Mouse (Mus musculus): Measurements from ENCODE around the gene Mucl3. TPM values are rescaled to one million over a fixed set of nuclear protein-coding genes. Genes with fewer than 3 reads are reported as not detected.

Mucl3 gene
- total and polyA plus RNA-seq, 3 experiments = 0.04 to 0.11 TPM; not detected in 1

DNA sequence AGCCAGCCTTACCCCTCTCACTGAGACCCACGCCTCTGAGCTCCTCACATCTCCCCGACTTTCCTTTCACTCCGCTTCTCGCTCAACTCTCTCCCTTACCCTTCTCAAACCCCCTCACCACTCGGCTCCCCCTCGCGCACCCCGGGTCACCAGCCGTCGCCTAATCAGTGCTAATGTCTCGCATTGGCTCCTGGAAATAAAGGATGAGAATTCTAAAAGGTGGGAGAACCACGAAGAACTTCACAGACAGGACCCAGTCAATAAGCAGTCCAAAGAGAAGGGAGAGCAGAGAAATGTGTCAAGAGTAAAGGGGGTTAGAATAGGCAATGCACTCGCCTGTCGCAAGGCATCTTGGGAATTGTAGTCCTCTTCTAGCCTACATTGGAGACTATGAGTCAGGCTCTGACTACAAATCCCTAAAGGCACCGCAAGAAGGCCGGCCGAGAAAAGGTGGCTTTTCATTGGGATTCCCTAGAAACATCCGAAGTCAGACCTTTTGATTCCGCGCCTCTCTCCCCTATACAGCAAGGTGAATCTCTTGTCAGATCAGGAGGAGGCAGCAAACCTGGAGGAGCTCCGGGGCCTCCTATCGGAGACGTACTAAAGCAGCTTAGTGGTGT lies 30.0 kb upstream of the Mucl3 start, which contains the start of gene Gtf2h4:
TSS of gene Gtf2h4 (minus strand) at position 324 of the 620 bp plus-strand sequence.
- Histone ChIP-seq H3K9ac (ENCODE audit: control insufficient read depth, low read depth, low read length, poor library complexity, severe bottlenecking) (peak within 1 kb of the TSS; percentile 77), H3K27ac (ENCODE audit: control insufficient read depth, low read depth, low read length) (no peak within 1 kb of the TSS), H3K27me3 (ENCODE audit: control insufficient read depth in 1 of 2, insufficient read depth in 2 of 2, low read length in 2 of 2) (no peaks in the 10 kb centered on the region)
- no peak for TF ChIP-seq RAD21 (IDR thresholded peaks at IDR 0.05; ENCODE audit: low read depth, low read length)
- peak; percentile 99 for TF ChIP-seq HCFC1 (IDR thresholded peaks at IDR 0.05; ENCODE audit: low read depth, low read length)
- TF ChIP-seq ZC3H11A (IDR thresholded peaks at IDR 0.05; ENCODE audit: low read depth, low read length) = no peak
- no peak for TF ChIP-seq NRF1 (IDR thresholded peaks at IDR 0.05; ENCODE audit: insufficient read depth, low read depth, low read length, poor library complexity, severe bottlenecking)
- no peak; the same call in 1 of the 2 replicates for TF ChIP-seq JUND (IDR thresholded peaks at IDR 0.05; ENCODE audit: low read depth, low read length)
- TF ChIP-seq KAT2A (conservative IDR thresholded peaks at IDR 0.05; ENCODE audit: low read depth, low read length) = peak; percentile 97
- peak; percentile 90 for TF ChIP-seq MXI1 (IDR thresholded peaks at IDR 0.05; ENCODE audit: low read depth, low read length)
- TF ChIP-seq MYC (IDR thresholded peaks at IDR 0.05; ENCODE audit: low read depth, low read length) = peak; percentile 89
- TF ChIP-seq EP300 (IDR thresholded peaks at IDR 0.05; ENCODE audit: low read depth in 1 of 2, low read length in 2 of 2) = no peak
- no peak for TF ChIP-seq ZKSCAN1 (IDR thresholded peaks at IDR 0.05; ENCODE audit: low read depth, low read length)
- TF ChIP-seq SIN3A (IDR thresholded peaks at IDR 0.05; ENCODE audit: low read length) = peak; percentile 88
- TF ChIP-seq CHD2 (IDR thresholded peaks at IDR 0.05; ENCODE audit: low read length) = no peak
- peak; percentile 61; the same call in 1 of the 2 replicates for TF ChIP-seq ZMIZ1 (IDR thresholded peaks at IDR 0.05; ENCODE audit: low read depth, low read length)
- peak; percentile 86 for TF ChIP-seq TBP (IDR thresholded peaks at IDR 0.05; ENCODE audit: low read depth, low read length)
- TF ChIP-seq GATA1 (IDR thresholded peaks at IDR 0.05; ENCODE audit: low read depth, low read length) = peak; percentile 15; the same call in 1 of the 2 replicates
- TF ChIP-seq MYB (IDR thresholded peaks at IDR 0.05; ENCODE audit: low read depth, low read length) = no peak
- TF ChIP-seq MEF2A (IDR thresholded peaks at IDR 0.05; ENCODE audit: extremely low read depth, insufficient replicate concordance, low read depth, low read length, poor library complexity, severe bottlenecking) = no peak
- TF ChIP-seq SMC3 (IDR thresholded peaks at IDR 0.05; ENCODE audit: low read depth, low read length) = no peak
- TF ChIP-seq MAX (IDR thresholded peaks at IDR 0.05; ENCODE audit: low read length) = peak; percentile 45; the same call in 1 of the 2 replicates
- TF ChIP-seq USF1 (IDR thresholded peaks at IDR 0.05; ENCODE audit: low read depth, low read length) = no peak
- peak in 1 of 2 experiments; percentile 72; a peak in 2 of 4 replicates for TF ChIP-seq POLR2A (IDR thresholded peaks at IDR 0.05; ENCODE audit: control insufficient read depth in 1 of 2, insufficient read depth in 1 of 2, low read depth in 1 of 2, low read length in 2 of 2, poor library complexity in 1 of 2)
- no peak for TF ChIP-seq ZNF384 (IDR thresholded peaks at IDR 0.05; ENCODE audit: low read depth, low read length)
- TF ChIP-seq UBTF (IDR thresholded peaks at IDR 0.05; ENCODE audit: borderline replicate concordance, insufficient read depth, low read depth, low read length) = no peak
- peak; percentile 73 for TF ChIP-seq POLR2AphosphoS2 (IDR thresholded peaks at IDR 0.05; ENCODE audit: low read length)
- TF ChIP-seq MAFK (IDR thresholded peaks at IDR 0.05; ENCODE audit: borderline replicate concordance, low read depth, low read length) = no peak
- TF ChIP-seq POLR2AphosphoS5 (IDR thresholded peaks at IDR 0.05; ENCODE audit: borderline replicate concordance, low read depth, low read length) = no peak
- peak; percentile 27; the same call in 1 of the 2 replicates for TF ChIP-seq ELF1 (IDR thresholded peaks at IDR 0.05; ENCODE audit: low read depth, low read length)
- no peak for TF ChIP-seq TAL1 (IDR thresholded peaks at IDR 0.05; ENCODE audit: low read length)
- TF ChIP-seq USF2 (IDR thresholded peaks at IDR 0.05; ENCODE audit: borderline replicate concordance in 1 of 2, insufficient read depth in 1 of 2, low read depth in 1 of 2, low read length in 2 of 2) = no peak
- TF ChIP-seq ETS1 (IDR thresholded peaks at IDR 0.05; ENCODE audit: low read depth, low read length) = no peak
- TF ChIP-seq GABPA (IDR thresholded peaks at IDR 0.05; ENCODE audit: low read depth, low read length) = no peak
- peak; percentile 34; the same call in 1 of the 2 replicates for TF ChIP-seq TCF12 (IDR thresholded peaks at IDR 0.05; ENCODE audit: low read depth, low read length)
- TF ChIP-seq RCOR1 (IDR thresholded peaks at IDR 0.05; ENCODE audit: low read depth, low read length) = no peak
- no peak for TF ChIP-seq E2F4 (IDR thresholded peaks at IDR 0.05; ENCODE audit: borderline replicate concordance, low read depth, low read length)
- TF ChIP-seq MAZ (IDR thresholded peaks at IDR 0.05; ENCODE audit: low read depth, low read length) = no peak
- TF ChIP-seq CTCF (IDR thresholded peaks at IDR 0.05 in 2 of 3, conservative IDR thresholded peaks at IDR 0.05 in 1 of 3; ENCODE audit: control insufficient read depth in 1 of 3, insufficient read depth in 1 of 3, low read depth in 2 of 3, low read length in 3 of 3, poor library complexity in 1 of 3, severe bottlenecking in 1 of 3) = peak in 1 of 3 experiments; percentile 10; a peak in 1 of 6 replicates

More for the DNA sequence above, 30.0 kb upstream of the Mucl3 start, which contains the start of gene Gtf2h4:
- peak; percentile 98 for DNase-seq (ENCODE audit: low read depth, low spot score)
- peaks cover 0 to 2% of the 10 kb centered on the region in 2 experiments; a peak in 1 of 4 replicates for H3K36me3 ChIP-seq (ENCODE audit: control insufficient read depth in 1 of 2, insufficient read depth in 2 of 2, low read length in 2 of 2)
- peak within 1 kb of the TSS; percentile 72 to 90 for H3K4me3 ChIP-seq (ENCODE audit: control insufficient read depth in 1 of 2, insufficient read depth in 1 of 2, low read depth in 2 of 2, low read length in 2 of 2)
- H3K4me1 ChIP-seq (ENCODE audit: control insufficient read depth in 1 of 2, insufficient read depth in 2 of 2, low read length in 2 of 2) = peaks cover 0 to 8% of the 10 kb centered on the region in 2 experiments; a peak in 2 of 4 replicates
- H3K9me3 ChIP-seq (replicated peaks; ENCODE audit: insufficient read depth, low read length) = no peaks in the 10 kb centered on the region
- H3K79me2 ChIP-seq (ENCODE audit: control insufficient read depth, insufficient read depth, low read length, poor library complexity) = peaks cover 2% of the 10 kb centered on the region; the same call in 1 of the 2 replicates

All from MEL (cell line).